Mouse (Mus musculus): ENCODE results near the gene Clk3. TPM values are rescaled to one million over a fixed set of nuclear protein-coding genes. Genes with fewer than 3 reads are reported as not detected.
"Not testable (repeated sequence)": the region's sequence is repeated elsewhere in the genome, so short reads cannot be mapped to it uniquely, and the experiment has no call there.

Gene Clk3
- total RNA-seq, 2 experiments from 2014 or later, result 65.6 to 82.9 TPM

DNA sequence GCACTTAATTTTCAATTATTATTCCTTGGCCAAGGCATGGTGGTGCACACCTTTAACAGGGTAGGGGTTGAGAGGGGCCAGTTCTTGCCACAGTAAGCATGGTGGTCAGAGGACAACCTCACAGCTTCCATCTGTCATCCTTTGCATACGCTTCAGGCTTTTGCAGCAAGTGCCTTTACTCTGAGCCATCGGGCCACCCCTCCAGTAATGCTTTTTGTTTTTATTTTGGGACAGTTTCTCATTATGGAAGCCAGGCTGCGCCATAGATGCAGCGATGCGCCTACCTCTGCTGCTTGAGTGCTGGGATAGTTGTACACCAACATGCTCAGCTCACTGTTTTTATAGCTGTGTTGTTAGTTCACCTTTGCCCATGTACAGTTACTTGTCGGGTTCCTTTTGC lies 32.1 kb downstream of the Clk3 start:
- DNase-seq (ENCODE audit: low spot score in 2 of 2), result no peak

DNA sequence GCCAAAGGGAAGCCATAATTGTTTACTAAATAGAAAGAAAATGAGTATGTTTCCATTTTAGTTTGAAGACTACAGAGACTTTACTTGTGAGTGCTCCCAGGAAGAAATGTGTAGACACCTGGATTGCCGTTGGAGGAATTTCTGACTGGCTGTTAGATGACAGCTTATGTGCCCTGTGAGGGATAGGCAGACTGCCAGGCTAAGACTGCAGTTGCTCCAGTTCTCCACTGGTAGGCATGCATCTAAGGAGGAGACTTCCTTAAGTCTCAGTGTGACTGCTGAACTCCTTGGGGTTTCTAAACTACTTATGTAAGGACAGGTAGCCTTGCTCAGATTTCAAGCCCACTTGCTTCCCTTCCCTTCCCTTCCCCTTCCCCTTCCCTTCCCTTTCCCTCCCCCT lies 37.3 kb downstream of the Clk3 start:
- DNase-seq (ENCODE audit: low spot score in 2 of 2), result no peak

DNA sequence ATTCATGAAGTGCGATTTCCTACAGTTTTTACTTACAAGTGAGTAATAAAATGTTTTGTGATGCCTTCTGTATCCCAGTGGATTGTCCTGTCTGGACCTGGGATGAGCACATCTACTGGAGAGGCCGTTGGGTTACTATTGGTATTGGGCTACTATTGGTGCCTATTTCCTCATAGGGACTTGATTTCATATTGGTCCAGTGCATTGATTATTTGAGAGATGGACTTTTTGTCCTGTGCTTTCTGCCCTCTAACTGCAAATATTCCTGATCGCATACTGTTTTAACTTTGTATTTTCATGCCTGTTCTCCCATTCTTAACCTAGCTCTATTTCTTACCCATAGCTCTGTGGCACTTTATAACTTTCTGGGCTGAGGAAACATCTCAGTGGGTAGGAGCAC lies 41.0 kb downstream of the Clk3 start:
- no peak for DNase-seq (ENCODE audit: low spot score in 2 of 2)

- no peak for DNase-seq (ENCODE audit: low spot score in 2 of 2)
These were observed 41.9 kb downstream of the Clk3 start for GRCm38 (mm10) chr9:57723796-57724195.

DNA sequence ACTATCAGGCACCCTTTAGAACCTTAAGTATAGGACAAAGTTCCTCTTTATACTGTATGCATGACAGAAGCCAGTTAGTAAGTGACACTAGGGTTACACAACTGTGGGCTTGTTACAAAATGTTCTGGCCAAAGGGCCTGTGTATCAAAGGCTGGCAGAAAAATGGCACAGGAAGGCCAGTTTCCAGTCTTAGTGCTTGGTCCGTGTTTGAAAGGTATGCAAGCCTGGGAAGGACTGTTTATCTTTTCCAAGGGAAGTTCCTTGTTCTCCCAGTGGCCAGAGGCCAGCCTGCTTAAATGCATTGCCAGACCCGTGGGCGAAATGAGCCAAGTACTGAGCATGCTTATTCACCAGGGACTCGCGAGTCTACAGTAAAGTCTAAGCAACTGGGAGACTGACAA lies 42.3 kb downstream of the Clk3 start:
- peak; percentile 46 to 87 for DNase-seq (ENCODE audit: low spot score in 2 of 2)

GRCm38 (mm10) chr9:57722371-57722770 lies 43.3 kb downstream of the Clk3 start:
- no peak for DNase-seq (ENCODE audit: low spot score in 2 of 2)

- DNase-seq (ENCODE audit: low spot score in 2 of 2), result no peak
These were observed 44.9 kb downstream of the Clk3 start for GRCm38 (mm10) chr9:57720736-57721135.

DNA sequence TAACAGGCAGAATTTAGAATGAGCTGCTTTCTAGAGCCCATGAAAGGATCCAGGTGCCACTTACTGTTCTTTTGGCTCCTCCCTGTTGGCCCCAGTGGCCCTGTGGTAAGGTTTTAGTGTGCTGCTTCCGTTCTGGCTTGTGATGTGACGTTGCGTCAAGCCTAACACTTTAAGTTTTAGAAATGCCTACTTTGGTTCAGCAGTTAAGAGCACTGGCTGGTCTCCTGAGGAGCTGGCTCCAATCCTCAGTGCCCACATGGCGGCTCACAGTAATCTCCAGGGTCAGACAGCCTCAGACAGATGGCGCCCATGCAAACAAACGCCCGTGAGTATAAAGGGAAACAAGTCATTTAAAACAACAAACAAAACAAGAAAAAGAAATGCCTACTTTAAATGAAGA lies 47.3 kb downstream of the Clk3 start:
- peak in 1 of 2 experiments; percentile 33 for DNase-seq (ENCODE audit: low spot score in 2 of 2)

GRCm38 (mm10) chr9:57712194-57712593 lies 53.5 kb downstream of the Clk3 start:
- DNase-seq (ENCODE audit: low spot score in 2 of 2), result no peak

- DNase-seq (ENCODE audit: low spot score in 2 of 2), result not testable (repeated sequence)
These were observed 55.4 kb downstream of the Clk3 start for GRCm38 (mm10) chr9:57710214-57710613.

DNA sequence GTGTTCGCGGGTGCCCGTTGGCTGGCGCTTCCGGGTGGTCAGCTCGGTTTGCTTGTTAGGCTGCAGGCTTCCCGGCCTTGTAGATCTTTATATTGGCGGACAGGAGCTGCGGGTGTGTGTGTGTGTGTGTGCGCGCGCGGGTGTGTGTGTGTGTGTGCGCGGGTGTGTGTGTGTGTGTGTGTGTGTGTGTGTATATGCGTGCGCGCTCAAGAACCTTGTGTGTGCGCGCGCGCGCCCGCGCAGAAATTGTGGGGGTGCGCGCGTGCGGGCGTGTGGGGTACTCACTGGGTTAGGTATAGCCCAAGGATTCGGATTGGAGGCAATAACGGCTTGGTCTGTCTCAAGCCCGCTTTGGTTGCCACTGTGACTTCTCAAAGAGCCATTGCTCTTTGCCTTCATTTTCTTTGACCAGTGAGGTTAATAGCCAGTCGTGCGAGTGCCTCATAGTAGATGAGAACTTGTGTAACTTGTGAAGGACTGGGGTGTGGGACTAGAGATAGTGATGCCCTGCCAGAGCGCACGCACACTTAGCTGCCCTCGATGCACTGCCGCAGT lies 56.9 kb downstream of the Clk3 start:
- DNase-seq (ENCODE audit: low spot score in 2 of 2), result peak; percentile 34 to 44

DNA sequence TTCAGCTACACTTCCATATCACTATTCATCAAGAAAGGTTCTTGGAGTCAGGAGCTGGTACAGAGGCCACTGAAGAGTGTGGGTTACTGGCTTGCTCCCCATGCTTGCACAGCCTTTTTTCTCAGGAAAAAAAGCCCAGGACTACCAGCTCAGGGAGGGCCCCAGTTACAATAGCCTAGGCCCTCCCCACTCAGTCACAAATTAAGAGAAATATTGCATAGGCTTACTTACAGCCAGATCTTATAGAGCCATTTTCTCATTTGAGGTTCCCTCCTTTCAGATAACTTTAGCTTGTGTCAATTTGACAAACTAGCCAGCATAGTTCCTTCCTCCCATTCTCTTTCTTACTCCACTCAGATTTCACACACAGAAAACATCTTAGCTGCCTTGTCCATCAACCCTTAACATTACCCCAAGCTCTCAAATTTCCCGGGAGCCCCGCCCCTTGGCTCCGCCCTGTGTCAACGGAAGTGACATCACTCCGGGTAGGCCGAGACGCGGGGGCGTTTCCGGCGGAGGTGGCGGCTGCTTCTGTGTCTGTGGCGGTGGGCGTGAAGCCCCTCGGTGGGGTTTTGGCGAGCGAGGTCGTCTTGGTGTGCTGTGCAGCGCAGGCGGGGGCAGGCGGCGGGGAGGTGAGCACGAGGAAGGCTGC lies 57.5 kb downstream of the Clk3 start, which contains the start of gene Edc3:
Gene Edc3 (plus strand): TSS at position 473 of the 652 bp plus-strand sequence.
- DNase-seq (ENCODE audit: low spot score in 2 of 2), result peak; percentile 79 to 86

- DNase-seq (ENCODE audit: low spot score in 2 of 2), result no peak
These were observed 59.2 kb downstream of the Clk3 start for GRCm38 (mm10) chr9:57706496-57706895.

Other genes with a start within 250 kb of the Clk3 start
- 100 to 1,000 TPM; 465 to 477 TPM for gene Cox5a, start 244.6 kb downstream of the Clk3 start, total RNA-seq (2021)
- gene Fam219b, start 228.3 kb downstream of the Clk3 start, total RNA-seq (2021), result 10 to 100 TPM; 20.9 to 23.4 TPM
- gene Mpi, start 213.1 kb downstream of the Clk3 start, total RNA-seq (2021), result 10 to 100 TPM; 71.3 to 78.8 TPM
- gene Scamp2, start 204.9 kb downstream of the Clk3 start, total RNA-seq (2021), result 10 to 100 TPM; 26.6 to 28.0 TPM
- gene Ulk3, start 176.4 kb downstream of the Clk3 start, total RNA-seq (2021), result 10 to 100 TPM; 24.1 to 24.5 TPM
- gene Cplx3, start 159.6 kb downstream of the Clk3 start, total RNA-seq (2021), result 1 to 10 TPM; 2.4 to 3.2 TPM
- not detected for gene Lman1l, start 145.1 kb downstream of the Clk3 start, total RNA-seq (2021)
- gene Csk, start 112.2 kb downstream of the Clk3 start, total RNA-seq (2021), result 10 to 100 TPM; 41.6 to 49.5 TPM
- not detected for gene Cyp1a2, start 82.2 kb downstream of the Clk3 start, total RNA-seq (2021)
- gene Cyp1a1, start 77.9 kb downstream of the Clk3 start, total RNA-seq (2021), result under 1 TPM; 0.14 to 0.28 TPM
- 10 to 100 TPM; 12.8 to 14.2 TPM for gene Edc3, start 57.3 kb downstream of the Clk3 start, total RNA-seq (2021)
- 1 to 10 TPM; 7.0 to 8.9 TPM for gene Arid3b, start 70.9 kb upstream of the Clk3 start, total RNA-seq (2021)
- 10 to 100 TPM; 97.5 to 98.6 TPM for gene Ubl7, start 145.1 kb upstream of the Clk3 start, total RNA-seq (2021)
- gene Sema7a, start 174.3 kb upstream of the Clk3 start, total RNA-seq (2021), result 100 to 1,000 TPM in 1 of 2 experiments, 10 to 100 TPM in 1; 95.4 to 102 TPM
- 1 to 10 TPM; 1.1 to 2.4 TPM for gene Cyp11a1, start 240.6 kb upstream of the Clk3 start, total RNA-seq (2021)